Mouse (Mus musculus) layer of hippocampus, adult 18-20 months (tissue): ENCODE data around the gene Wfdc5. TPM values are rescaled to one million over a fixed set of nuclear protein-coding genes. Genes with fewer than 3 reads are reported as not detected.
"Not testable (repeated sequence)": the region's sequence is repeated elsewhere in the genome, so short reads cannot be mapped to it uniquely, and the experiment has no call there.

Experiments used
- DNase-seq, 2 experiments: peaks; one replicate each; pipeline ENCODE4 v3.0.0; 2022; ENCODE audit warnings: low spot score in 2 of 2
- long read RNA-seq: library from polyadenylated mRNA; stranded (forward); transcript quantifications from one replicate; pipeline ENCODE4 v2.0.0, GENCODE M21; 2021
- total RNA-seq, 2 experiments: library from RNA; stranded (reverse); gene quantifications; 2 replicates each; pipeline ENCODE4 v1.2.3; 2021

Wfdc5 gene
- total RNA-seq: not detected
- long read RNA-seq: 0 reads

DNA sequence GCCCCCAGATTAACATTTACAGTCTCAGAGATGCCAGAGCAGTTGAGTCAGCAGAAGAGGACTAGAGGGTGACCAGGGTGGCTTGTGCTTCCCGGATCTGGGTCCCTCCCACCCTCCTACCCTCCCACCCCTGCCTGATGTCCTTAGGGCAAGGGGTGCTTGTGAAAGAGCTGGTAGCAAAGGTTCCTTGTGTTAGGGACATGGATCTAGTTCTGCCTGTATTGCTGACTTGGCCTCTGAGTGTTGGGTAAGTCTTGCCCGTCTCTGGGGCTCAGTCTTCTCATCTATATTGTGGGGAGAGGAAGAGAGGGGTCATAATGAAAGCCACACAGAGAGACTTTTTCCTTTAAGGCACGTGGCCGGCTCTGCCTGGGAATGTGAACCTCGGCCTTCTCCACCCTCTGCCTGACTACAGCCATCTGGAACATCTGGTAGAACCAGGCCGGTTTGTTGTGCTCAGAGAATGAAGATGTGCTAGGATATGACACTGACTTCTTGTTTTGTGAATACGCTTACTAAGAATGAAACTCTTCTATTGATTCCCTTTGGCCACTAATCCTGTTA lies at the start of gene Wfdc5:
Gene Wfdc5 (minus strand): TSS at position 51 of the 564 bp plus-strand sequence.
- no peak for DNase-seq

DNA sequence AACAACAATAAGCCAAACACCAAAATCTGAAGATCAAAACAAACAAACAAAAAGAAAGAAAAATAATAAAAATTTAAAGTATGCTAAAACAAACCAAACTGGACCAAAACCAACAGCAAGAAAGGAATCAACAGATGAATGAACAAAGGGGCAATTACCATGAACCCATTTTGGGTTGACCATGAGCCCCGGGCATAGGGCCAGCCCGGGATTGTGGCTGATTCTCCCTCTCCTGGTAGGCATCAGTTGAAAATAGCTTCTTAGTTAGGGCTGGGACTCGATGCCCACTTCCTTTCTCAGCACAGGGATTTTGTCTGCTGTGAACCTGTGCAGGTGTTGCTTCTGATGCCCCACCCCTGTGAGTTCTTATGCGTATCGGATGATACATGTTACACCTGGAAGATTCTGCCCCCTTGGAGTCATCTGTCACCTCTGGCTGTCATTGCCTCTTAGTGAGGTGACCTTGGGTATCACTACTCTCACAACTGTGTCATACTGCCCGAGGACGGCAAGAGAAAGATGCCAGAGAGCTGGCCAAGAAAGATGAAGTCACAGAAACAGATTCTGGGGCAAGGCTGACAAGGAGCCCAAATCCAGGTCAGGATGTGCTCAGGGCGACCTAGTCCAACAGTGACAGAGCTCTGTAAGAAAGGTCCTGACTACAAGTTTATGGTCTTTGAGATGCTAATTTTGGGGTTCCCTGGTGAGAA lies 46.0 kb upstream of the Wfdc5 start:
- no peak for DNase-seq

DNA sequence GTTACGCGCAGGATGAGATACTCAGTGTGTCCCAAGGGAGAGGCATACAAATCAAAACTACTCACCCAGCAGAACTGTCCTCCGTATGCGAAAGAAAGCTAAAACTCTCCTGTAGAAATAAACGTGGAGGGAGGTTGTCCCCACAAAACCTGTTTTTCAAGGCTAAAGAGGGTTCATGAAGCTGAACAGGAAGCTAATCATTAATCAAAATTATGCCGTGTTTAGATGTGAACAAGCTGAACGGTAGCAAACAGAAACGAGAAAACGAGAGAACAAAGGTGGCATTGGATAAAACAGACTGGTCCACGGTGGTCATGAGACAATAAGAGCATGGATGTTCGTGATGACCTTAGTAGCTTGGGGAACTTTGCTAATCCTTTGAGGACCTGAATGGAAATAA lies 39.0 kb upstream of the Wfdc5 start, which contains the start of gene Wfdc15b:
Gene Wfdc15b (minus strand): TSS at position 139 of the 400 bp plus-strand sequence.
- DNase-seq: no peak

DNA sequence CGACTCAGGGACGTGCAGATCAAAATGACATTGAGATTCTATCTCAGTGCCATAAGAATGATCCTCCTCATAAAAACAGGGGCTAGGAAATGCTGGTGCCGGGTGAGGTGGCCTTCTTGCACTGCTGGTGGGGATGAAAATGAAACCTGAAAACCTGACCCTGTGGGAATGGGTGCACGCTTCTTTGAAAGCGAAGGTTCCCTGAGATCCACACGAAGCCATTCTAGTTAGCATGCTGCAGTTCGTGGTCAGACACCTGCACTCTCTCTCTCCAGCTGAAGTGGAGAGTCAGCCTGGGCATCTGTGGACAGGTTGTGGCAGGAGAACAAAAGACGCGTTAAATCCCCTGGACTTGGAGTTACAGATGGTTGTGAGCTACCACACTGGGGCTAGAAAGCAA lies 36.8 kb upstream of the Wfdc5 start:
- DNase-seq: no peak

DNA sequence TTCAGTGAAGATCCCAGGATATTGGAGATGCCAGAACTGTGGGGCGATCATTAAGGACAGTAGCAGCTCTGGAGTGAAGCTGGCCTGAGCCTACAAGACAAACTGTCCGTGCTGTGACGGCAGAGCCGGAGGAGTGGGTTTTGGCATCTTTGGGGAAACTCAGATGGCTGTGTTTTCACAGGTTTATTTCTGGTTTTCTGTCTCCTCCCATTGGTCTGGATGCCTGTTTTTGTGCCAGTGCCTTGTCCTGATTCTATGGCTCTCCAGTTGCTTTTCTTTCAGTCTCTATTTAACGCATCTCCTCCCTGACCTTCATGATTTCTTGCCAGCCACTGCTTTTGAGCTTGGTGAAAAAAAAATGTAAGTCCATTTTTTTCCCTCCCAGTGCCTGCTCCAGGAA lies 30.2 kb upstream of the Wfdc5 start:
- DNase-seq: no peak

DNA sequence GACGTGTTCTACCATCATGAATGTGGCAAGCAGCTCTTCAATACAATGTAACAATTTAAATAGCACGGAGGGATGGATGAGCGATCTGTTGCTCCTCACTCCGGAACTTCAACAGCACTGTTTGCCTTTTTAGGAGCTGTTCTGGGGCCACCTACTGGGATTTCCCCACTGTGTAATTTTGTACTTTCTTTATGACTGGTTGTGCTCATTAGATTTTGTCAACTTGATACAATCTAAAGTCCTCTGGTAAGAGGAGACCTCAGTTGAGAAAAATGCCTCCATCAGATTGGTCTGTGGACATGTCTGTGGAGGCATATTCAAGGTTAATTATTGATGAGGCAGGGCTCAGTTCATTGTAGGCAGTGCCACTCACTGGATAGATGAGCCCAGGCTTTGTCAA lies 28.4 kb upstream of the Wfdc5 start:
- DNase-seq: no peak

DNA sequence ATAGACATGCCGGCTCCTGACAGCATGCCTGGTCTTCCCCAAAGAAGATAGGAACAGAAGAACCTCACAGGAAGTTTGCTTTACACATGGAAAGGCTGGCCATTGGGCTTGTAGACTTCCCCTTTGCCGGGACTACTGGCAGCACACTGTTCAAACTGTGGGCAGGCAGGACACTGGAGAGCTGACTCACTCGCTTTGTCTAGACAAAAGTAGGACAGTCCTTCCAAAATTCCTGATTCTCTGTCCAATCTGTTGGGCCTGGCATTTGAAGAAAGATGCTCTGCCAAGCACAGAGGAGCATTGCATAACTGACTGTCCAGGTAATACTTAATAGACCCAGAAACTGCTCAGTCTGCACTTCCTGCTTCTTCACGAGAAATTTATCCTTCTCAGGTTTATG lies 24.1 kb upstream of the Wfdc5 start:
- no peak for DNase-seq

DNA sequence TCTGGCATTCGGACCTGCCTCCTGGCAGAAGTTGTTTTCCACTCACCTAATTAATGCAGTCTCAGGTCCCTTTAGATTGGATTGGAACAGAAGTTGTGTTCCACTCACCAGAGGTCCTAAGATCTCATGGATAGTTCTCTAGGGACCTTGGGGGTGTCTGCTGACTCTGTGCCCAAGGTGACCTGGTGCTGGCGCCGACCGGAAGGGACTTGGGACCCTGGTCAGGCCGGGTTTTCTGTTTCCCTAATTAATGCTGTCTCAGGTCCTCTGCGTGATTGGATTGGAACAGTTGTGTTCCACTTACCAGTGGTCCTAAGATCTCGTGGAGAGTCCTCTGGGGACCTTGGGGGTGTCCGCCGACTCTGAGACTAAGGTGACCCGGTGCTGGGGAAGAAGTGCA lies 23.5 kb upstream of the Wfdc5 start:
- not testable (repeated sequence) for DNase-seq

DNA sequence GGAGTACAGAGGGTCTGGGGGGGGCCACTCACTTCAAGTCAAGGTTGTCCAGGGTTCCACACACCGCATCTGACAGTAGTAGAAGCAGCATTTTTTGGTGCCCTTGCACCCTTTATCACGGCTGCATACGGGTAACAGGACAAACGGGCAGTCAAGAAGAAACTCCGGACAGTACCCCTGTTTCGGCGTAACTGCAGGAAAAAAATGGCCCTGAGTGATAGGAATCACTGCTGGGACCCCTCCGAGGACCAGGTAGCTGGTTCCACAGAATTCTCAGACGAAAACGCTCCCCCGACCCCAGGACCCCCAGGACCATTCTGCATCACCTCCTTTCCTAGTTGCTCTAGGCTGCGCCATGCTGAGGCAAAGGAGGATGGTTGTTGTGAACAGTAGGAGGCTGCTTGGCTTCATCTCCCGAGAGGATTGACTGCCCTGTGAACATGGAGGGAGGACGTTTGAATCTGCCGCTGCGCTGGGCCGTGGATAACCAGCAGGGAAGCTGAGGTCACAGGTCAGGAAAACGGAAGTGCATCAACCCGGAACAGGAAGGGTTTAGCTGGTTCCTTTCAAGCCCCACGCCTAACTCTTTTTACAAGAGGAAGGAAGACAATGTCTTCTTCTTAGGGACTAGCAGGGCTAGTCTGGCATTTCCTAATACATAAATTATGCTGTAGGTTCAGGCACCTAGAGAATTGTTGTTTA lies 17.2 kb upstream of the Wfdc5 start, which contains the start of gene Wfdc15a:
Gene Wfdc15a (minus strand): TSS at position 505 of the 702 bp plus-strand sequence.
- no peak for DNase-seq

DNA sequence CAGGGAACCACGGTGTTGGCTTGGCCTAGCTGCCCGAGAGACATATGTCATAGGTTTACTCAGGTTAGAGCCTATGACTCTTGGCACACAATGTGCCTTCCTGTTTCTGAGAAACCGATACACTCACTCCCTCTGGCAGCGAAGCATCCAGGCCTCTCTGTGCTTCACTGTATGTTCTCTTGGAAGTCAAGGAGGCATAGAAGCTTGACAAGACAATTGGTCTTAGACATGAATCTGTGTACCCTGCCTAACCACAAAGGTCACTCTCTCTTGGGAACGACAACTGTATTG lies 14.1 kb upstream of the Wfdc5 start:
- no peak for DNase-seq

DNA sequence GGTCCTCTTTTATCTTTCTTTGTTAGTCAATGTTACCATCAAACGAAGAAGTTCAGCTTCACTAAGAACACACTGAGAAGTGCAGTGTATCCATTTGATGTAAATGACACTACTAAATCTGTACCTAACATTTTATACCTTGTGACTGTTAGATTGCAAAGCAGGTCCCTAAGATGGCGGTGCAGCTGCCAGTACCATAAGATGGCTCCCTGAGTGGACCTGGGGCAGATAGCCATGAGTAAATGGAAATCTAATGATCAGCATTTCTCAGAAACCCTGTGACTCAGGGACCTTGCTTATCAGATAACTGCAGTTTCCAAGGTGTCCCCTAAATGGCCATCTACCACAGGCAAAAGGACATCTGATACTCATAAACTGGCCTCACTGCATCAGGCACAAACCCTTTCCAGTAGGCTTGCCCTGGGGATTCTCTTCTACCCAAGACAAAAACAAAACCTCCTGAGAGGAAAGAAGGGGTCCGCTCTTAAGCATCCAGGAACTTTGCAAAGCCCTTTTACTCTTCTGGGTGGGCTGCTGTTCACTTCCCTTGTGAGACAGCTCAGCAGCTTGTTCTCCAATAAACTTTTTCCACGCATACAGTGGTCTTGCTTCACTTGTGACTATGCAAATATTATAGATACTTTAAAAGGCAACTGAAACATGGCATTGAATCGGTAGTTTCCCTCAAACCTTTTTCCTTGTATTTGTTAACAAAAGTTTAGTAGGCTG lies 13.6 kb upstream of the Wfdc5 start:
- no peak for DNase-seq

DNA sequence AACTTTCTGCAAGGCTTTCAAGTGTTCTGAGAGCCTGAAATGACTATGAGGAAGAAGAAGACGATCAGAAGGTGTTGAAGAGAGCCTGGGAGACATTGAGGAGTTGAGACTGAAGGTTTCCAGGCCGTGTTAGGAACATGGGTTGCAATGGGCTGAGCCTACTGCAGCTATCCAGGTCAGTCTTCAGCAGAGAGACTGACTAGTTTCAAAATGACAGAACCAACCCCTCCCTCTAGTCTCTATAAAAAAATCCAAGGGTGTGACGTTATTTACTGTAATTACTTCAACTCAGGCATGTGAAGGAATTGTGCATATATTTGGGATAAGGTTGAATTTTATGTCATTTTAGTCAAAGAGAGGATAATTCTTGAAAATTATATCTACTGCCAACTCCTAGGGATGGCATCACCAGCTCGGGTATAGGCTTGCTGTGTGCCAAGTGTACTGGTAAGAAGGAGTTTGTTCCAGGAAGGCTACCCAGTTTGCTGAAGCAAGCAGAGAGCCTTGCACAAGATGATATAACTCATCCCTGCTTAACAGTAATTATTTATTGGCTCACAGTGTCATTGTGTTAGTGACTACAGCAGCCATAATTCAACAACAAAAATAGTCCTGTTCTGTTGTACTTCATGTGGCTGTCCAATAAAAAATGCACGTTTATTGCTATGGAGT lies 12.6 kb upstream of the Wfdc5 start:
- no peak for DNase-seq

DNA sequence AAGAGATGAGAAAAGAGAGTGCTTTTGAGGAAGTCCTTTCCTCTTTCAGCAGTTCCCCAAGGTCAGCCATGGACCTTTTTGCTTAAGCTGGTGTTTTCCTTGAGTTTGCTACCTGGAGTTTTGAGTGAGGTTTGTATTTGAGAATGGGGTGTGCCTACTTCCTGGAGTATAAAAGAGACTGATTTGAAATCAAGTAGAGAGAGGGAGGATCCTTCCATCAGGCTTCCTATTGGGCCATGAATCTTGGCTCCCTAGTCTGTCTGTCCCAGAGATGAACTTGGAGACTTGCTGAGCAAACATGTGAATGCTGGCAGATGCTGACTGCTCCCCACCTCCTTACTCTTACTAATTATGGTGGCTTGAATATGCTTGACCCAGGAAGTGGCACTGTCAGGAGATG lies 9.7 kb upstream of the Wfdc5 start:
- no peak for DNase-seq

DNA sequence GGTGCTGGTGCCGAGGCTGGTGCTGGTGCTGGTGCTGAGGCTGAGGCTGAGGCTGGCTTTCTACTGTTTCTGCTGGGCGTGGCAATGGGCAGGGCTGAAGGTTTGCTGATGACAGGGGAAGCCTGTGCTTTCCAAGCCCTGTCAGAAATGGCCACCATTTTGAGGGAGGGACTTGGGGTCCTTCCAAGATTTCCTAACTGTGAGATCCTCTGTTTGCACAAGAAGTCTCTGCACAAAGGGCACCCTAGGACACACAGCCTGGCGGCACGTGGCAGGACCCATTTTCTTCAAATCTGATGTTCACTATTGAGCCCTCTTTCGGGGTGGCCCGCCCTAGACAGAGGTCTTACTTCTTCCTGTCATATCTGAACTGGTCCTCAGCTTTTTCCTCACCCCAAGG lies 8.0 kb upstream of the Wfdc5 start, which contains the start of gene Wfdc12:
Gene Wfdc12 (minus strand): TSS at position 33 of the 400 bp plus-strand sequence.
- no peak for DNase-seq

DNA sequence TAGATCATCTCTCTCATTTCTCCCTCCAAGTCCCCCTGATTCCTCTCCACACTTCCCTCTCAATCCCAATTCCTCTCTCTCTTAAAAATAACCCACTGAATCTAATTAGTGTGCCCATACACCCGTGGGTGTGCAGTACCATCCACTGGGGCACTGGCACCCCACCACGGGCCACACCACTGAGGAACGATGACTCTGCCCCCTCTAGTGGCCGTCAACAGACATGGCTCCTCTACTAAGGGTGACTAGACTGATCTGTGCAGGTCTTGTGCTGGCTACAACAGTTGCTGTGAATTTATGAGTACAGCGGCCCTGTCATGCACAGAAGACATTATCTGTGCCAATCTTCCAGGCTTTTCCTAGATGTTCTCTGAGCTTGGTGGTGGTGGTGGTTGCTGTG lies 6.2 kb upstream of the Wfdc5 start:
- DNase-seq: no peak

DNA sequence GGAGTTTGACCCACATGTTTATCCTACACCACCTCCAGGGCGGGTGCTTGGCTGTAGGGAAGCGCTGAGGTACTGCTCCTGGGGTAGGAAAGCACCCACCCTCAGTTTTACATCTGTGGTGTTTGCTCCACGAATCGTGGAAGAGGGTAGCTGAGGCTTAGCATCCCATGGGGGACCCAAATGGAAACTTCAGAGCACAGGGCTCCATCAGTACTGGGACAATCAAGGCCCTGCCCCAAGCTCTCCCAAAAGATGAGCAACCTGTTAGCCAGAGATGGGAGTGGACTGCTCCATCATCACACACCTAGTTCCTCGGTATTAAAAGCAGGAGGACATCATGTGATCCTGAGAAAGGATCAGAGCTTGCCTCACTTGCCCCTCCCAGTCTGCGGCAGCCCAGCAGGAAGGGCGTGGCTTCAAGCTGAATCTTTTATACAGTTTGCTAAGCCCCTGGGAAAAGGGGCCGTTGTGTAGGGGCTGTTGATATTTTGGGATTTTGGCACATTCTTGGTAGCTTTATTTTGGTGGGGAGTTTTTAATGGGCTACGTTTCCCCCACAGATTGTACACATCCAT lies 1.7 kb upstream of the Wfdc5 start:
- DNase-seq: no peak

DNA sequence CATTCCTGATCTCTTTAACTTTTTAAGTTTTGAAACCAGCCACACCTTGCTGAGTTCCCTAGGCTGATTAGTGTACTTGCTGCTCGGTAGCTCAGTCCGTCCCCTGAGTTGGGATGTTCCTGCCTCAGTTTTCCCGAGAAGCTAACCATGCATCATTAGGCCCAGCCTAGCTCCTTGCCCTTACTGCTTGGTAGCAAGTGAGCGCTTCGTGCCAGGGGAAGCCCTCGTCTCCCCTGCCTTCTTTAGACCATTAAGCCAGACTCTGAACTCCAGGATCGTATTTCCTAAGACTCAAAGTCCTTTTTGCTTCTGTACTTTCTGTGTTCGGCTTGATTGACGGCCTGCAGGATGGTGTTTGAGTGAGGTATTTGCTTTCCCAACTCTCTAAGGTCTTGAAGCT lies 798 bp upstream of the Wfdc5 start:
- DNase-seq: no peak

DNA sequence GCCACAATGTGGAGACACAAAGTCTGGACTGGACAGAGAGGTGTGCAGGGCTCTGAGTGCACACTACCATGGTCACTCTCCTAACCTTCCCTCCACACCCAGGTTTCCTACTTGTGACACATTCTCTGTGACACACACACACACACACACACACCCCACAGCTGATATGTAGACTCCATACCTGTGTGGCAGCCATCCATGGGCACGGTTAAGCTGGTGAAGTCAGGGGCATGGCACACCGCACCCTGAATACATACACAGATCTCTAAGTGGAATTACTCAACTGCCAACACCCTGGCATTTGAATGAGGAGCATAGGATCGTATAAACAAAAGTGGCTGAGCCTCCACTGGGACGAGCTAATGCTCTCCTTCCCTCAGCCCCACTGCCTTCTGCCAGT lies 1.8 kb downstream of the Wfdc5 start:
- DNase-seq: no peak

DNA sequence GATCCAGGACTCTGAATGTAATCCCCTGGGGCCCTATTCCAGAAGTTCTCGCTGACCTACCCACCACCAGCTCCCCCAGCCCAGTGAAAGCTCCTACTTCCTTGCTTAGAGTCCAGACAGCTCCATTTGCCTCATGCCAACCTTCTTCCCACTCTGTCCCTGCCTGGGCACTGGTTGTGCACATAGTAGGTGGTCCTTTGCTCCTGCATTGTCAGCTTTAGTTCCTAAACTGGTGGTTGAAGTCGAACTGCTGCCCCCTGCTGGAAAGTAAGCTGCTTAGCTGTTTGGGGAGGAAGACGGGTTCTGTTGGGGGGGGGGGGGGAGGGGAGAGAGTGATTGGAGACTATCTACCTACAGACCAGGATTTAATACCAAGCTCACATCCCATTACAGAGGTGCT lies 2.4 kb downstream of the Wfdc5 start:
- peak in 1 of 2 experiments; percentile 37 for DNase-seq

DNA sequence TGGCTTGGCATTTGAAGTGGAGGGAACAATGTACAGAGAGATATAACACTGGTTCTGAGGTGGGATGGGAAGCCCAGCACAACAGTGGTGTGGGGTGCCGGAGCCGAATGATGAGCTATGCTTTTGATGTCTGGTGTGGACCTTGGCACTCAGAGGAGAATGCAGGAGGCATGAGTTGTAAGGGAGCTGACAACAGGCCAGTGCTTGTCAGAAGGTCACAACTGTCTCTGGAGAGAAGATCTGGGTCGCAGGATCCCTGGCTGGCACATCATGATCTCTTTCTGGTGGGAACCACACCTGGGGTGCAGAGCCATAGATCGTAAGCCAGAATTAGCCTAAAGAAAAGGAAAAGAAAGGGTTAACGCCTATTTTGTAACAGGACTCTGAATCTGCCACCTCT lies 4.7 kb downstream of the Wfdc5 start:
- DNase-seq: no peak

DNA sequence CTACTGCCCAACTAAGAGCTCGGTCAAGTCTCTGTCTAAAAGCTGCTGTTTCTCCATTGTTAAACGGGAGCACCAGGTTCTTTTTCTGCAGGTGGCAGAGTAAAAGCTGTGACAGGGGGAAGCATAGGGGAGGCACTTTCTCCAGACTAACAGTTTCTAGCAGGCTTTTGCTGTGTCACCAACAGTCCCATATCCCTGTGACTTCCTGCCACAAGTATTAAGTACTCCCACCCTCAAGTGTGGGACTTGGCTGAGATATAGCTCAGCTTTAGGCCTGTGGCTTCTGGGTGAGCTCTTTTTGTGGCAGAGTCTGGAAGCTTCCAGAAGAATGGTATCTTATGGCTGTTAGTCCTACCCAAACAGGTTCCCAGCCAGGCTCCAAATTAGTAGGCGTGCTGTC lies 6.7 kb downstream of the Wfdc5 start:
- no peak for DNase-seq
